Mouse (Mus musculus) cortical plate, adult 2 months (tissue): ENCODE measurements at regions not wholly inside any gene's neighbourhood (a gene's known extent, or its start where the extent isn't known, plus 50 kb on each side); places are given as distances from the start of the nearest gene placed in this dataset.

Source experiments
- CTCF ChIP-seq: fragments of 200-500 bp; IDR thresholded peaks from 2 replicates; pipeline ENCODE4 v1.5.1; 2011; ENCODE audit warnings: mild to moderate bottlenecking, control low read depth, low read length; ENCODE audit not compliant: insufficient read depth; ENCODE audit errors: extremely low read depth
- POLR2A ChIP-seq: fragments of 200-500 bp; IDR thresholded peaks from 2 replicates; pipeline ENCODE4 v1.6.1; 2011; ENCODE audit warnings: mild to moderate bottlenecking, low read length, control low read depth; ENCODE audit not compliant: insufficient read depth; ENCODE audit errors: extremely low read depth

- no peak for TF ChIP-seq CTCF
- no peak for TF ChIP-seq POLR2A
These were observed 476.5 kb upstream of the Gm5150 start for GRCm38 (mm10) chr3:16482750-16483149.
